Mouse (Mus musculus): Measurements from ENCODE around the gene Alpk1.

Gene Alpk1

GRCm38 (mm10) chr3:127630190-127630589, 150.1 kb downstream of the Alpk1 start:
- no peak for DNase-seq (ENCODE audit: low spot score in 2 of 2)

GRCm38 (mm10) chr3:127628311-127629184, 151.8 kb downstream of the Alpk1 start:
- DNase-seq (ENCODE audit: low spot score in 2 of 2) = no peak

GRCm38 (mm10) chr3:127627956-127628310, 152.4 kb downstream of the Alpk1 start:
- DNase-seq (ENCODE audit: low spot score in 2 of 2) = no peak

- no peak for DNase-seq (ENCODE audit: low spot score in 2 of 2)
Measured at GRCm38 (mm10) chr3:127627151-127627955, 153.0 kb downstream of the Alpk1 start.

- DNase-seq (ENCODE audit: low spot score in 2 of 2) = no peak
Measured at GRCm38 (mm10) chr3:127626524-127626923, 153.8 kb downstream of the Alpk1 start.

GRCm38 (mm10) chr3:127625701-127626399, 154.5 kb downstream of the Alpk1 start:
- no peak for DNase-seq (ENCODE audit: low spot score in 2 of 2)

DNA sequence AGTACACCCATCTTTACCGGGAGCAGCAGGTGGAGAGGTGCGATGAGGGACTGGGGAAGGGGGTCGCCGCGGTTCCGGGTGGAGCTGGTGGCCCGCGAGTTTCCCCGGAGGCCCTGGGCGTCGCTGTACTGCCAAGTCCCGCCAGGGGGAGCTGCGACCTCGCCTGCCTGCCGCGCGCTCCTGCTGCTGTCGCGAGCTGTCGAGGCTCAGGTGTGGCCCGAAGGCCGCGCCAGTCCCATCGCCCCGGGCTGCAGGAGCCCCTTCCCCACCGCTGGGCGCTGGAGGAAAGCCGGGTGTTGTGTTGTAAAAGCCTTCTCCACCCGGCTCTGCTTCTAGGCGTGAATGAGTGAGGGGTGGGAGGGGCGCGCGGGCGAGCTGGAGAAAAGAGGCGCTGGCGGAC, 155.0 kb downstream of the Alpk1 start:
- peak; percentile 61 to 78 for DNase-seq (ENCODE audit: low spot score in 2 of 2)
